Mouse (Mus musculus): ENCODE results near the gene Camta1. TPM values are rescaled to one million over a fixed set of nuclear protein-coding genes. Genes with fewer than 3 reads are reported as not detected.

Gene Camta1
- total and polyA plus RNA-seq, 2 experiments, result 2.7 to 6.1 TPM

- Histone ChIP-seq H3K4me3 (ENCODE audit: insufficient read depth, low read depth, low read length) (no peak overlapping the region), H3K27ac (replicated peaks; ENCODE audit: insufficient read depth, low read depth, low read length) (no peak overlapping the region)
- no peak for TF ChIP-seq CTCF (IDR thresholded peaks at IDR 0.05; ENCODE audit: low read depth, low read length)
- no peak for TF ChIP-seq POLR2A (IDR thresholded peaks at IDR 0.05; ENCODE audit: extremely low read depth, insufficient read depth, low read length)
These were observed 37.0 kb upstream of the Camta1 start for GRCm38 (mm10) chr4:151898600-151899245.

GRCm38 (mm10) chr4:151897069-151897617 lies 35.5 kb upstream of the Camta1 start:
- no peak overlapping the region for H3K9ac ChIP-seq (ENCODE audit: low read depth, low read length)
- 77% methylated on average over 9 of the region's 9 CpGs for WGBS
- TF ChIP-seq POLR2A (IDR thresholded peaks at IDR 0.05; ENCODE audit: extremely low read depth, insufficient read depth, low read length) (no peak), CTCF (IDR thresholded peaks at IDR 0.05; ENCODE audit: low read depth, low read length) (0 out of 2 replicates have a peak, but pooled peaks have one; percentile 10)
- no peaks in the 10 kb centered on the region for H3K36me3 ChIP-seq (ENCODE audit: control insufficient read depth, insufficient read depth, low read length)
- DNase-seq (ENCODE audit: extremely low read depth, low read depth, low spot score), result no peak
- no peaks in the 10 kb centered on the region; the same call in 1 of the 2 replicates for H3K27me3 ChIP-seq (ENCODE audit: control insufficient read depth, insufficient read depth, low read length)
- no peak overlapping the region for H3K27ac ChIP-seq (replicated peaks; ENCODE audit: insufficient read depth, low read depth, low read length)
- H3K4me1 ChIP-seq (ENCODE audit: control insufficient read depth, insufficient read depth, low read length), result no peaks in the 10 kb centered on the region
- no peaks in the 10 kb centered on the region for H3K79me2 ChIP-seq (ENCODE audit: control insufficient read depth, insufficient read depth, low read length)
- H3K4me3 ChIP-seq (ENCODE audit: insufficient read depth, low read depth, low read length), result no peak overlapping the region

More at GRCm38 (mm10) chr4:151898600-151899245, 37.0 kb upstream of the Camta1 start:
- Histone ChIP-seq H3K36me3 (ENCODE audit: control insufficient read depth, insufficient read depth, low read length) (no peaks in the 10 kb centered on the region), H3K27me3 (ENCODE audit: control insufficient read depth, insufficient read depth, low read length) (no peaks in the 10 kb centered on the region), H3K79me2 (ENCODE audit: control insufficient read depth, insufficient read depth, low read length) (no peaks in the 10 kb centered on the region), H3K9ac (ENCODE audit: low read depth, low read length) (no peak overlapping the region), H3K4me1 (ENCODE audit: control insufficient read depth, insufficient read depth, low read length) (no peaks in the 10 kb centered on the region)
- 78% methylated on average over 13 of the region's 13 CpGs for whole genome bisulfite sequencing
- no peak for DNase-seq (ENCODE audit: extremely low read depth, low read depth, low spot score)

DNA sequence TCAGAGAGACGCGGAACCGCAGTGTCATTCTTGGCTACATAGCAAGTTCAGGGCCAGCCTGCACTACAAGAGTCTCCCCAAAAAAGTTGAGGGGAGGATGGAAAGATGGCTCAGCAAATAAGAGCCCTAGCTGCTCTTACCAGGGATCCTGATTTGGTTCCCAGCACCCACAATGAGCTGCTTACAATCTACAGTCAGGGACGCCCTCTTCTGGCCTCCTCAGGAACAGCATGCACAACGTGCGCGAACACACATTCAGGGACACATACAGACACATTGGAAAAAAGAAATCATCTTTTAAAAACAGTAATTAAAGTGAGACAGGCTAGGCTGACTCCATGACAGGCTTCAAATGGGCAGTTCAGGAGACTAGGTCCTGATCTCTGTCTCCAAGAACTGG lies 33.9 kb upstream of the Camta1 start:
- Histone ChIP-seq H3K4me1 (ENCODE audit: control insufficient read depth, insufficient read depth, low read length) (no peaks in the 10 kb centered on the region), H3K27me3 (ENCODE audit: control insufficient read depth, insufficient read depth, low read length) (no peaks in the 10 kb centered on the region; the same call in 1 of the 2 replicates), H3K27ac (replicated peaks; ENCODE audit: insufficient read depth, low read depth, low read length) (no peak overlapping the region), H3K36me3 (ENCODE audit: control insufficient read depth, insufficient read depth, low read length) (no peaks in the 10 kb centered on the region), H3K9ac (ENCODE audit: low read depth, low read length) (no peak overlapping the region), H3K79me2 (ENCODE audit: control insufficient read depth, insufficient read depth, low read length) (no peaks in the 10 kb centered on the region), H3K4me3 (ENCODE audit: insufficient read depth, low read depth, low read length) (no peak overlapping the region)
- WGBS, result 91% methylated on average over 7 of the region's 7 CpGs
- no peak for TF ChIP-seq CTCF (IDR thresholded peaks at IDR 0.05; ENCODE audit: low read depth, low read length)
- TF ChIP-seq POLR2A (IDR thresholded peaks at IDR 0.05; ENCODE audit: extremely low read depth, insufficient read depth, low read length), result no peak
- no peak for DNase-seq (ENCODE audit: extremely low read depth, low read depth, low spot score)

GRCm38 (mm10) chr4:151894926-151895325 lies 33.2 kb upstream of the Camta1 start:
- H3K4me3 ChIP-seq (ENCODE audit: insufficient read depth, low read depth, low read length), result no peak overlapping the region
- H3K36me3 ChIP-seq (ENCODE audit: control insufficient read depth, insufficient read depth, low read length), result no peaks in the 10 kb centered on the region
- no peaks in the 10 kb centered on the region for H3K4me1 ChIP-seq (ENCODE audit: control insufficient read depth, insufficient read depth, low read length)
- WGBS, result 92% methylated on average over 12 of the region's 12 CpGs
- no peaks in the 10 kb centered on the region; the same call in 1 of the 2 replicates for H3K27me3 ChIP-seq (ENCODE audit: control insufficient read depth, insufficient read depth, low read length)
- no peaks in the 10 kb centered on the region for H3K79me2 ChIP-seq (ENCODE audit: control insufficient read depth, insufficient read depth, low read length)
- TF ChIP-seq POLR2A (IDR thresholded peaks at IDR 0.05; ENCODE audit: extremely low read depth, insufficient read depth, low read length) (no peak), CTCF (IDR thresholded peaks at IDR 0.05; ENCODE audit: low read depth, low read length) (no peak)
- H3K9ac ChIP-seq (ENCODE audit: low read depth, low read length), result no peak overlapping the region
- H3K27ac ChIP-seq (replicated peaks; ENCODE audit: insufficient read depth, low read depth, low read length), result no peak overlapping the region
- no peak for DNase-seq (ENCODE audit: extremely low read depth, low read depth, low spot score)

GRCm38 (mm10) chr4:151893241-151893640 lies 31.6 kb upstream of the Camta1 start:
- H3K9ac ChIP-seq (ENCODE audit: low read depth, low read length), result no peak overlapping the region
- no peak overlapping the region for H3K4me3 ChIP-seq (ENCODE audit: insufficient read depth, low read depth, low read length)
- DNase-seq (ENCODE audit: extremely low read depth, low read depth, low spot score), result no peak
- WGBS, result 55% methylated on average over 6 of the region's 6 CpGs
- peak; percentile 28; the same call in 1 of the 2 replicates for TF ChIP-seq CTCF (IDR thresholded peaks at IDR 0.05; ENCODE audit: low read depth, low read length)
- no peak for TF ChIP-seq POLR2A (IDR thresholded peaks at IDR 0.05; ENCODE audit: extremely low read depth, insufficient read depth, low read length)
- H3K4me1 ChIP-seq (ENCODE audit: control insufficient read depth, insufficient read depth, low read length), result no peaks in the 10 kb centered on the region
- no peaks in the 10 kb centered on the region for H3K36me3 ChIP-seq (ENCODE audit: control insufficient read depth, insufficient read depth, low read length)
- no peaks in the 10 kb centered on the region for H3K79me2 ChIP-seq (ENCODE audit: control insufficient read depth, insufficient read depth, low read length)
- H3K27ac ChIP-seq (replicated peaks; ENCODE audit: insufficient read depth, low read depth, low read length), result no peak overlapping the region
- no peaks in the 10 kb centered on the region; the same call in 1 of the 2 replicates for H3K27me3 ChIP-seq (ENCODE audit: control insufficient read depth, insufficient read depth, low read length)

- no peak overlapping the region for H3K4me3 ChIP-seq (ENCODE audit: insufficient read depth, low read depth, low read length)
- no peak for DNase-seq (ENCODE audit: extremely low read depth, low read depth, low spot score)
- WGBS, result 94% methylated on average over 12 of the region's 12 CpGs
- no peaks in the 10 kb centered on the region for H3K4me1 ChIP-seq (ENCODE audit: control insufficient read depth, insufficient read depth, low read length)
- H3K79me2 ChIP-seq (ENCODE audit: control insufficient read depth, insufficient read depth, low read length), result no peaks in the 10 kb centered on the region
- H3K27ac ChIP-seq (replicated peaks; ENCODE audit: insufficient read depth, low read depth, low read length), result no peak overlapping the region
- no peaks in the 10 kb centered on the region; the same call in 1 of the 2 replicates for H3K27me3 ChIP-seq (ENCODE audit: control insufficient read depth, insufficient read depth, low read length)
- no peaks in the 10 kb centered on the region for H3K36me3 ChIP-seq (ENCODE audit: control insufficient read depth, insufficient read depth, low read length)
- no peak overlapping the region for H3K9ac ChIP-seq (ENCODE audit: low read depth, low read length)
- TF ChIP-seq CTCF (IDR thresholded peaks at IDR 0.05; ENCODE audit: low read depth, low read length) (no peak), POLR2A (IDR thresholded peaks at IDR 0.05; ENCODE audit: extremely low read depth, insufficient read depth, low read length) (no peak)
These were observed 19.9 kb upstream of the Camta1 start for GRCm38 (mm10) chr4:151881590-151881989.

Data from liver, adult 2 months (tissue).